Mouse (Mus musculus) kidney, adult 8-10 months (tissue): Measurements from ENCODE around the gene Tmed5.
A peak's percentile ranks its signal among the peaks of the same experiment; 100 is the strongest.
"Not testable (repeated sequence)": the region's sequence is repeated elsewhere in the genome, so short reads cannot be mapped to it uniquely, and the experiment has no call there.

Experiments
- DNase-seq, 2 experiments: peaks; one replicate each; pipeline ENCODE4 v3.0.0; 2022

Tmed5 gene

GRCm38 (mm10) chr5:108132441-108133243 lies at the start of gene Tmed5, which contains the start of gene Ccdc18:
TSS of gene Tmed5 (minus strand) at chr5:108132620.
TSS of gene Ccdc18 (plus strand) at chr5:108132875.
- peak; percentile 97 to 98 for DNase-seq

- DNase-seq: peak; percentile 17 to 64
Observed at GRCm38 (mm10) chr5:108163695-108164094, 31.3 kb upstream of the Tmed5 start.

DNA sequence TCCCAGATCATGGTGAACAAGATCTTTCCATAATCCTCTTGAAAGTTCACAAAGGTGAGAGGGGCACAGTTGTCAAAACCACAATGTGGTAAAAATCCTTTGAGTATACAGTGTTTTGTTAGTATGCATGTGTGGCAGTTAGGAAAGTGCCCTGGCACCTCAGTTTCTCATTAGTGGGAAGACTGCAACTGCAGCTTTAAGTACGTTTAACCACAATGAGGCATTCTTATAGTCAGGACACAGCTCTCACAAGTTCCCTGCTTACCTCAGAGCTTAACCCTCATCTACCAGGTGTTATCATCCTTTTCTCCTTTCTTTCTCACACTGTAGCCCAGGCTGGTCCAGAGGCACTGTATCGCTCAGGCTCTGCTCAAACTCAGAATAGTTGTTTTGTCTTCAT lies 28.4 kb upstream of the Tmed5 start:
- no peak for DNase-seq

DNA sequence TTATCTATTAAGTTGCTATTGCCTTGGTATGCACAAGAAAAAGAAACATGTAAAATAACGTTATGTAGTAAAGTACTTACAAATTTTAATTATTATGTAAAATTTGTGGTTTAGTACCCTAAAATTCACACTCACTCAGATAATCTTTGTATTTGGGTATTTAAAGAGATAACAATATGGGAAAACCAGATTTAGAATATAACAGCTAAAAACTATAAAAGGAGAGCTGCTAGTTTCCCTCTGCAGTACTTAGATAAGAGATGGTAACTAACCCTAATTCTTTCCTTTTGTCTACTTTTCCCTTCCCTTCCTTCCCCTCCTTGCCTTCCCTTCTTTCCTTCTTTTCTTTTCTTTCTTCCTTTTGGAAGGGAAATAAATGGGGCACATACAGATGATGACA lies 20.2 kb upstream of the Tmed5 start:
- no peak for DNase-seq

GRCm38 (mm10) chr5:108131849-108132440 lies 475 bp downstream of the Tmed5 start:
- peak; percentile 35 to 37 for DNase-seq

DNA sequence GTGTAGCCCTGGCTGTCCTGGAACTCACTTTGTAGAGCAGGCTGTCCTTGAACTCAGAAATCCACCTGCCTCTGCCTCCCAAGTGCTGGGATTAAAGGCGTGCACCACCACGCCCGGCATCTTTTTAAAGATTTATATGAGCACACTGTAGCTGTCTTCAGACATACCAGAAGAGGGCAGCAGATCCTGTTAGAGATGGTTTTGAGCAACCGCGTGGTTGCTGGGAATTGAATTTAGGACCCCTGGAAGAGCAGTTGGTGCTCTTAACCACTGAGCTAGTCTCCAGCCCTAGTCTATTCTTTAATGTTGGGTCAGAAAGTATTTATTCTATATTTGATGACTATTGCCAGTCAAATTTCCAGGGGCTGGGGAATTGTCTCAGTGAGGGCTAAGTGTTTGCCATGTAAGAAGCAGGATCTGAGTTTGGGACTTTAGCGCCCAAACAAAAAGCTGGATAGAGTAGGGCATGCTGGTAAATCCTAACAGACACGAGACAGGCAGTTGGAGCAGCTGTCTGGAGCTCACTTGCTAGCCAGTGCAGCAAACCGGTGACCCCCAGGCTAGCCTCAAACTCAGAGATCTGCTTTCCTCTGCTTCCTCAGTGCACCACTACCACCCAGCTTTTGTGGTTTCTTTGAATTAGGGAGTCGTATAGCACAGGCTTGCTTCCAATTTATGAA lies 12.1 kb downstream of the Tmed5 start:
- DNase-seq: no peak

GRCm38 (mm10) chr5:108117693-108118092 lies 14.7 kb downstream of the Tmed5 start:
- no peak for DNase-seq

GRCm38 (mm10) chr5:108109346-108109745 lies 23.1 kb downstream of the Tmed5 start:
- peak in 1 of 2 experiments; percentile 11 for DNase-seq

GRCm38 (mm10) chr5:108104306-108104705 lies 28.1 kb downstream of the Tmed5 start:
- DNase-seq: no peak

DNA sequence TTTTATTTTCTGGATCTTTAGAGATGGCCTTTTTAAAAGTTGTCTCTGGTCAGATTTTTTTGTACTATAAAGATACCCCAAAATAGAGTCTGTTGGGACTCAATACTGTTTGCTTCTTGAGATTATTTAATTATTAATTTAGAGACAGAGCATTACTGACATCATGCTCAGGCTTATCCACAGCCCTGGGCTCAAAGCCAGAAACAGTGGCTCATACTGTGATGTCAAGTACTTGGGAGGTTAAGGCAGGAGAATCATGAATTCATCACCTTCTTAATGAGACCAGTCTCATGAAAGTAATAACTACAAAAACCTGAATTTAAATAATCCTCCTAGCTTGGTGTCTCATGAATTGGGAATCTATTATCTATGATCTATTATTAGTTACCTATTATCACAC lies 32.2 kb downstream of the Tmed5 start:
- DNase-seq: no peak

DNA sequence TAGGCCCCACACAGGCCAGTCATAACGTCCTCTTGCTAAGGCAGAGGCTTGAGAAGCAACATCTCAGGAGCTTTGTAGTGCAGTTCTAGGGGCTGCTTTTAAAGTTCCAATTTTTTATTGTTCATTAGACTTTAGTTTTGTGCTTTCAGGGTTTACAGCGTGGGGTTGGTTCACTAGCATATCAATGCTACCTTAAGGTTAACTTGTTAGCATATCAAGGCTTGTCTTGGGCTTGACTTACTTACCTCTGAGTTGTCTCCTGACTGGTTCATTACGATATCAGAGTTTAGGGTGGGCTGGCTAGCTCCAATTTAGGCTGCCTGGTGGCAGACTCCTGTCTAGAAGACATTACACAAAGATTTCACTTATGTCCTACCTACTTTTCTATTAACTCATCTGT lies 34.7 kb downstream of the Tmed5 start:
- no peak for DNase-seq

DNA sequence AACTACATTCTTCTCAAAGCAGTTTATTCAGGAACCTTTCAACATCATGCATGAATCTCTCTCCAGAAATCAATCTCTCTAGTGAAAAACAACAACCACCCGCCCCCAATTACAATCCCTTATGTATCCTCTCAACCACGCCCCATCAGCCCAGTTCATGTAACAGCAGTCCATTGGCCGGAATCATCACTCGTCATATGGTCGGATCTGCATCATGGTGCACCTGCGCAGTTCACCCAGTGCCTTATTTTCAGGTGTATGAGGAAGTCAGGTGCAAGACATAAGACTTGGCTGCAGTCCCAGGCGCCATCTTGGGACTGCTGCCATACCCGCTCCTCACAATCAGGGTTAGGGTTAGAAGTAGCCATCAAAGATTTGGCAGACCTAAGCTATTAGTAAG lies 39.7 kb downstream of the Tmed5 start:
- DNase-seq: not testable (repeated sequence)

DNA sequence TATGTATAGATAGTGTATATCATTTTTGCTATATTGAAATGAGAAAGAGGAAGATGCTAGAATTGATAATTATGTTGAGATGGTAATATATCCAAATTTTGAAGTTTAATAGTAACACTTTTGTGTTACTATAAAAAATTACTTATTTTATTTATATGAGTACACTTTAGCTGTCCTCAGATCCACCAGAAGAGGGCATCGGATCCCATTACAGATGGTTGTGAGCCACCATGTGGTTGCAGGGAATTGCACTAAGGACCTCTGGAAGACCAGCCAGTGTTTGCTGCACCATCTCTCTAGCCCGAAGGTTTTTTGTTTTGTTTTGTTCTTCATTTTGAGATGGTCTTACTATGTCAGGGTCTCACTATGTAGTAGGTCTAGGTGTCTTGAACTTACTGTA lies 47.0 kb downstream of the Tmed5 start:
- DNase-seq: no peak

- DNase-seq: no peak
Observed at GRCm38 (mm10) chr5:108082380-108082779, 50.0 kb downstream of the Tmed5 start.

GRCm38 (mm10) chr5:108079603-108080002 lies 52.8 kb downstream of the Tmed5 start:
- DNase-seq: no peak

- no peak for DNase-seq
Observed at GRCm38 (mm10) chr5:108076833-108077540, 55.4 kb downstream of the Tmed5 start.

- DNase-seq: no peak
Observed at GRCm38 (mm10) chr5:108076241-108076640, 56.2 kb downstream of the Tmed5 start.

- no peak for DNase-seq
Observed at GRCm38 (mm10) chr5:108072301-108072700, 60.1 kb downstream of the Tmed5 start.

- peak; percentile 95 to 96 for DNase-seq
Observed at GRCm38 (mm10) chr5:108065465-108066411, 66.7 kb downstream of the Tmed5 start, which contains the start of gene Mtf2. TSS of gene Mtf2 (plus strand) at chr5:108065674.

- DNase-seq: no peak
Observed at GRCm38 (mm10) chr5:108060413-108060812, 72.0 kb downstream of the Tmed5 start.
